Mouse (Mus musculus) left cerebral cortex, adult 11 months (tissue): ENCODE measurements around the gene Hmg20a.
"Not testable (repeated sequence)": the region's sequence is repeated elsewhere in the genome, so short reads cannot be mapped to it uniquely, and the experiment has no call there.

ENCODE experiments used
- DNase-seq: peaks from one replicate; pipeline ENCODE4 v3.0.0; 2022; ENCODE audit warnings: low spot score

Hmg20a gene

DNA sequence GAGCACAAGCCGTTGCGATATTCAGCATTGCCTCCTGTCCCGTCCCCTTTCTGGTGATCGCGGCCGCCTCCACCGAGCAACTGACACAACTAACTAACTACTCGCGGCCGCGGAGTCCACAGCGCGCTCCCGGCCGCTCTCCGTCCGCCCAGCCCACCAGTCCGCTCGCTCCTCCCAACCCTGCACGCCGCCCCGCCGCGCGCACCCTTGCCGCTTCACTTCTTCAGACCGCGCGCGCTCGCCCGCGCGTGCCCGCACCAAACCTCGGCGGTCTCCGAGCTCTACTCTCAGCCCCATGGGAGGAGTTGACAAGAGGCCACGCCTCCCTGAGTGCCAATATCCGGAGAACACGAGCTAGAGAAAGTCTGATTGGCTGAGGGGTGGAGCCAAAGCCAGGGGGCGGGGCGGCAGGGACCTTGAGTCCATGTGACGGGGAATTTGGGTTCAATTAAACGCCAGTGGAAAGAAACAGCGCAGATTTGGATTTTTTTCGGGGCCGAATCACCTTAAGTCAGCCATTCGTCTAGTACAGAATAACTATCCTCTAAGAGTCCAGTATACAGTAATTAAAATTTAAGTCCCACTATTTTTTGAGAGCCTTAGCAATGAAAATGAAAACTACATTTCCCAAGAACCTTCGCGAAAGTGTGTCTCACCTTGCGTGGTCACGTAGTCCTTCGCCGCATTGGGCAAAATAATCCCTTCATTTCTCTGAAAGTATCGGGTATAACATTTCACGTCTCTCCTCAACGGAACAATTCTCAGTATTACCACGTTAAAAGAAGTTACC lies at the start of gene Hmg20a, which contains the start of gene Peak1:
TSS of gene Hmg20a (plus strand) at position 662 of the 790 bp plus-strand sequence.
TSS of gene Peak1 (minus strand) at position 120 of the 790 bp plus-strand sequence.
- peak; percentile 99 for DNase-seq

DNA sequence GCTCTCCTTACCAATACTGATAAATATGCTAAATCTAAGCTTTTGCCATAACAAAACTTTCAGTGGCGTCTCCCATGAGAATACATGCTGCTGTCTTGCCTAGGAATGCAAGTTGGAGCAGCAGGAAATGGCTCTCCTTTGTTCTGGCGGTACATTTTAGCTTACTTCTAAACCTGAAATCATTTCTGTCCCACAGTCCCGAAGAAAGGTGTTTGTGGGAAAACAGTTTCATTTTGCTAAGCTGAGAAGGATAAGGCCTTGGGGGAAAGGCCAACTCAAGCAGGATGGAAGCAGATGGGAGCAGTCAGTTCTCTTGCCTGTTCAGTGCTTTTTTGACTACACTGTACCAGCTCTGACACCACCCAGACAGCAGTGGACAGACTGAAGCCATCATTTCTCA lies 49.6 kb upstream of the Hmg20a start:
- no peak for DNase-seq

- DNase-seq: no peak
Observed at GRCm38 (mm10) chr9:56370710-56371109, 47.7 kb upstream of the Hmg20a start.

GRCm38 (mm10) chr9:56374401-56374800 lies 44.0 kb upstream of the Hmg20a start:
- peak; percentile 18 for DNase-seq

GRCm38 (mm10) chr9:56382786-56383185 lies 35.6 kb upstream of the Hmg20a start:
- no peak for DNase-seq

DNA sequence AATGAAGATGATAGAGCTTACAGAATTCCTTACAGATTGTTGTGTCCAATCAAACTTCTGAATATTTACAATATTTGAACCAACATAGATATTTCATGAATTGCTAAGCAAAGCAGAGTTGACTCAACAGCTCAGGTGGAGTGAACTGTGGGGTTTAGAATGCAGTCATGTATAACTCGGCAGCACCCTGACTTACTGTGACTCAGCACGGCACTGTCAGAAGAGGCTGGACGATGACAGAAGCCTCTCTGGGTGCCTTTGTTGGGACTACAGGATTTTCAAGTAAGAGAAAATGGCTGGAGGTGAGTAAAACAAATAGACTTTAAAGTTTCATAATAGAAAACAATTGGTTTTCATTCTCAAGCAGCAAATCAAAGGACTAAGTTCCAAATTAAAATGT lies 25.6 kb upstream of the Hmg20a start:
- DNase-seq: no peak

- no peak for DNase-seq
Observed at GRCm38 (mm10) chr9:56396306-56396705, 22.1 kb upstream of the Hmg20a start.

GRCm38 (mm10) chr9:56404619-56405018 lies 13.8 kb upstream of the Hmg20a start:
- DNase-seq: no peak

- no peak for DNase-seq
Observed at GRCm38 (mm10) chr9:56409928-56410327, 8.5 kb upstream of the Hmg20a start.

DNA sequence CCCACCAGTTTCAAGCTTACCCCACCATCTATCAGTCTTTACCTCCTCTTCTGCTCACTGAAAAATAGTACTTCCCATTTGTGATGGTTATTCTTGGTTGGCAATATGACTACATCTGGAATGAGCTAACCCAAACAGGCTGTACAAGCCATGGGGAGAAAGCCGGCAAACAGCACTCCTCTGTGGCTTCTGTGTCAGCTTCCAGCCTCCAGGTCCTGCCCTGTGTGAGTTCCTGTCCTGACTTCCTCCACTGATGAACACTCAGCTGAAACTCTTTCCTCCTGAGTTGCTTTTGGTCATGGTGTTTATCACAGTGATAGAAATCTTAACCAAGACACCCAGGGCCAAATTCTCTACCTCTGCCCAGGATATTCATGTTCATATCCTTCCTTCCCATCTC lies 5.7 kb upstream of the Hmg20a start:
- no peak for DNase-seq

DNA sequence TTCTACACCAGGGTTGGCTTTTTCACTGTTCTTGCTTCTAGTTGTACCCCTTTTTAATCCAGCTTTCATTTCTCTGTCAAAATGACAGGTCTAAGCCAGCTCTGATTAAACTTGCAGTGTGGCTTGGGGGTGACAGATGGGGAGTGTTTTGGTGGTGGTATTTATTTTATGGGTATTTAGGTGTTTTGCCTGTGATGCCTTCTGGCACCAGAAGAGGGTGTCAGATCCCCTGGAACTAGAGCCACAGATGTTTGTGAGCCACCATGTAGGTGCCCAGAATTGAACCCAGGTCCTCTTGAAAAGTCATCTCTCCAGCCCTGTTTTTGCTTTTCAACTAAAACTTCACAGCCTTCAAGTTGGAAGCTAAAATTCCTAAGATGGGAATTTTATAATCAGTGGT lies 4.1 kb upstream of the Hmg20a start:
- DNase-seq: no peak

- DNase-seq: no peak
Observed at GRCm38 (mm10) chr9:56415393-56415792, 3.0 kb upstream of the Hmg20a start.

GRCm38 (mm10) chr9:56415935-56416607 lies 2.3 kb upstream of the Hmg20a start:
- DNase-seq: no peak

- peak; percentile 61 for DNase-seq
Observed at GRCm38 (mm10) chr9:56417415-56417947, 928 bp upstream of the Hmg20a start.

DNA sequence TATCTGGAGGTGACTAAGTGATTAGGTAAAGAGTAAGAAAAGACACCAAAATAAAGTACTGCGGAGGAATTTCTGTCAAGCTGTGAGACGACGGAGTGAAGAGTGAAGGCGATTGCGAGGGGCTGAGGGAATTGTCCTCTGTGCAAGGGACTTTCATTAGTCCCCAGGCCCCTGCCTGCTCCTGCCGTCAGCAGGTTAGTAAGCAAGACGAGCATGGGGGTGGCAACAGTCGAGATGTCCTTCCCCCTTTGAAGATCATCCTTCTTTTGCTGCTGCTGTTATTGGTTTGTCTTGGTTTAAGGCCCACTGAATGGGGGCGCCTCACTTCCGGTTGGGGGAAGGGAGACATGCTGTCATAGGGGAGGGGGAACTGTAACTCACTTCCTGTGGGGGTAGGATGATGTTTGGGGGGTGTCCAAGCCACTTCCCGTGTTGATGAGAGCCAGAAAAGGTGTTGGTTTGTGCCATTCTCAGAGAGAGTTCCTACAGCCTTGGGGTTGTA lies 380 bp downstream of the Hmg20a start:
- peak; percentile 70 for DNase-seq

DNA sequence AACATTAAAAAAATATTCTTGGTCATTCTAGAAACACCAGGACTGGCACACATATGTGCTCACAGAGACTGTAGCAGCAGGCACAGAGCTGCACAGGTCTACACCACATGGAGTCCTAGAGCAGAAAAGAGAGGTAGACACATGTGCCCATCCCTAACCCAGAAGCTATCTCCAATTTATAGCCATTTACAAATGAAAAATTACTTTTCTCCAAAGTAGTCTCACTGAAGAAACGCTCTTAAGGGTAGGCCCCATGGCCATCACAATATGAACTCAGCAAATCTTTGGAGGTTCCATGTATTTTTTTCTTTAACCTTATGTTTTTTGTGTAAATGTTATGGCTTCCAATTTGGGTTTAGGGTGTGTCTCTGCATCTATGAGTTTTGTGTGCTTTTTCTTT lies 1.8 kb downstream of the Hmg20a start:
- no peak for DNase-seq

GRCm38 (mm10) chr9:56420892-56421601 lies 2.6 kb downstream of the Hmg20a start:
- DNase-seq: no peak

DNA sequence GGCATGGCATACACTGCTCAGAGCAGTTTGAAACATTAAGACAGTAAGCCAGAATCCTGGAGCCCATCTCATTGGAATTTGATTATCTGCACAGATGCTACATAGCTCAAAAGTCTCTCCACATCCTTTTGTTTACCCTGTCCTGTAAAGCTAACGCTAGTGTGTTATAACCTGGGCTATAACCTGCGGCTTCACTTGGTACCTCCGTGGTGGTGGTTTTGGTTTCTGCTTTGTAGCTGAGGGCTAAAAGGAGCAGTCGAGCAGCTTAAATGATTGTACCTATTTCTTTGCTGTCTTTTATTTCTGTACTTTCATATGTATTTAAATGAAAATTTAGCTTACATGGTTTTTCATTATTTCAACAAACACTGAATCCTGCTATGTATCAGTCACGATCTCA lies 3.6 kb downstream of the Hmg20a start:
- DNase-seq: no peak

GRCm38 (mm10) chr9:56424861-56425260 lies 6.5 kb downstream of the Hmg20a start:
- DNase-seq: no peak

- DNase-seq: no peak
Observed at GRCm38 (mm10) chr9:56435821-56436526, 17.6 kb downstream of the Hmg20a start.

GRCm38 (mm10) chr9:56437300-56437892 lies 19.0 kb downstream of the Hmg20a start:
- DNase-seq: not testable (repeated sequence)
